Mouse (Mus musculus) neural tube, embryonic 12.5 days (tissue): ENCODE results near the gene Tufm. TPM values are rescaled to one million over a fixed set of nuclear protein-coding genes. Genes with fewer than 3 reads are reported as not detected.

ENCODE experiments used
- ATAC-seq: fragments of 200-750 bp; cut with Nextera tagmentation; 2 replicates; pipeline ENCODE4 v1.8.0; 2017; ENCODE audit warnings: low read depth, mild to moderate bottlenecking, moderate TSS enrichment, moderate library complexity; ENCODE audit not compliant: low FRiP score
- H3K27ac ChIP-seq: fragments of 300-500 bp; sonication (generic); 2 replicates; pipeline ENCODE4 v1.5.1; 2016
- H3K27me3 ChIP-seq: fragments of 300-500 bp; sonication (generic); replicated peaks from 2 replicates; pipeline ENCODE4 v1.6.1; 2016; ENCODE audit warnings: mild to moderate bottlenecking
- H3K36me3 ChIP-seq: fragments of 300-500 bp; sonication (generic); 2 replicates; pipeline ENCODE4 v1.6.1; 2016; ENCODE audit warnings: mild to moderate bottlenecking
- H3K4me1 ChIP-seq: fragments of 300-500 bp; sonication (generic); 2 replicates; pipeline ENCODE4 v1.6.1; 2016
- H3K4me2 ChIP-seq: fragments of 300-500 bp; sonication (generic); replicated peaks from 2 replicates; pipeline ENCODE4 v1.6.1; 2016; ENCODE audit warnings: mild to moderate bottlenecking
- H3K4me3 ChIP-seq: fragments of 300-500 bp; sonication (generic); 2 replicates; pipeline ENCODE4 v1.5.1; 2016
- H3K9ac ChIP-seq: fragments of 300-500 bp; sonication (generic); 2 replicates; pipeline ENCODE4 v1.6.1; 2016; ENCODE audit warnings: mild to moderate bottlenecking
- H3K9me3 ChIP-seq: fragments of 300-500 bp; sonication (generic); 2 replicates; pipeline ENCODE4 v1.6.1; 2016; ENCODE audit warnings: mild to moderate bottlenecking
- WGBS: fragments of 180-500 bp; shearing (Covaris S2); methylation state at CpG from one replicate; pipeline ENCODE4 v1.1.7; 2016; 5-methylcytosine and 5-hydroxymethylcytosine counted together
- polyA plus RNA-seq: library from polyadenylated mRNA; unstranded; fragments of >200 nt; fragmentation: Nextera tagmentation; extraction: Ambion mirVana; gene quantifications from 2 replicates; pipeline ENCODE4 v1.2.1, GENCODE M21; 2016

The Tufm gene
- polyA plus RNA-seq, 1 experiment from 2014 or later: 121 TPM

DNA sequence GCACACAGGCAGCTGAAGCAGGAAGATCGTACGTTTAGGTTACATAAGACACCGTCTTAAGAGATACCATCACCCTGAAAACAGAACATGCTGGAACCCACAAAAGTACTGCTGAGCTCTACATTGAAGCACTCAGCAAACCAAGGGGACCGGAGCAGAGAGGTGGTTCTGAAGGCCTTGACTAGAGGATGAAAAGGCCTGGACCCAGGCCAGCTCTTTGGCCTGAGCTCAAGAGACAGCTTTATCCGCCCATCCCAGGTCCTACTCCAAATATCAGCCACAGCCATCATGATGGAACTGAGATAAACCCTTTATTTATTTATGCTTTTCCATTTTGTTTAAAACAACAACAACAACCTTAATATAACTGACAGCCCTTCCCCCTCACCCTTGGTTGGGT lies 20.5 kb upstream of the Tufm start:
- Histone ChIP-seq H3K27ac (no peak overlapping the region), H3K4me2 (no peak overlapping the region), H3K9me3 (no peaks in the 10 kb centered on the region), H3K36me3 (peaks cover 56% of the 10 kb centered on the region), H3K27me3 (no peaks in the 10 kb centered on the region), H3K4me1 (no peaks in the 10 kb centered on the region), H3K9ac (no peak overlapping the region), H3K4me3 (no peak overlapping the region)
- 95% methylated on average over 5 of the region's 5 CpGs for WGBS
- no peak for ATAC-seq

DNA sequence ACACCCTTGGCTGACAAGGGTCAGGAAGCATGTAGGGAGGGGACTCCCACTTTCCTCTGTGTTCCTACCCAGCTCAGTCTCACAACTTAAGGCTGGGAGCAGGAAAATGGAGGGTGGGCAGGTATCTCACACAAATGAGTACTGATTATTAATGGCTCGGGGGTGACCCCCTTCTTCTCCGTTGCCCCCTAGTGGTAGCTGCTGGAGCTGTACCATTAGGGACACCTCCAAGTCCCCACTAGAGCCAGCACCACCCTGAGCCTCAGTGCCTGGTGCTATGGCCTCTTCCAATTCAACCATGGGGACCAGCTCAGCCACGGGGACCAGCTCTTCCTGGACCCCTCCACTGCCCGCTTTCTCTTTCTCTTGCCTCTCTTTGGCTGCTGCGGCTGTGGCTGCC lies 19.9 kb upstream of the Tufm start:
- no peaks in the 10 kb centered on the region for H3K27me3 ChIP-seq
- no peak overlapping the region for H3K27ac ChIP-seq
- no peak overlapping the region for H3K4me2 ChIP-seq
- H3K36me3 ChIP-seq: peaks cover 61% of the 10 kb centered on the region
- H3K9ac ChIP-seq: no peak overlapping the region
- no peaks in the 10 kb centered on the region for H3K9me3 ChIP-seq
- H3K4me3 ChIP-seq: no peak overlapping the region
- no peak for ATAC-seq
- H3K4me1 ChIP-seq: no peaks in the 10 kb centered on the region
- WGBS: 72% methylated on average over 5 of the region's 5 CpGs

DNA sequence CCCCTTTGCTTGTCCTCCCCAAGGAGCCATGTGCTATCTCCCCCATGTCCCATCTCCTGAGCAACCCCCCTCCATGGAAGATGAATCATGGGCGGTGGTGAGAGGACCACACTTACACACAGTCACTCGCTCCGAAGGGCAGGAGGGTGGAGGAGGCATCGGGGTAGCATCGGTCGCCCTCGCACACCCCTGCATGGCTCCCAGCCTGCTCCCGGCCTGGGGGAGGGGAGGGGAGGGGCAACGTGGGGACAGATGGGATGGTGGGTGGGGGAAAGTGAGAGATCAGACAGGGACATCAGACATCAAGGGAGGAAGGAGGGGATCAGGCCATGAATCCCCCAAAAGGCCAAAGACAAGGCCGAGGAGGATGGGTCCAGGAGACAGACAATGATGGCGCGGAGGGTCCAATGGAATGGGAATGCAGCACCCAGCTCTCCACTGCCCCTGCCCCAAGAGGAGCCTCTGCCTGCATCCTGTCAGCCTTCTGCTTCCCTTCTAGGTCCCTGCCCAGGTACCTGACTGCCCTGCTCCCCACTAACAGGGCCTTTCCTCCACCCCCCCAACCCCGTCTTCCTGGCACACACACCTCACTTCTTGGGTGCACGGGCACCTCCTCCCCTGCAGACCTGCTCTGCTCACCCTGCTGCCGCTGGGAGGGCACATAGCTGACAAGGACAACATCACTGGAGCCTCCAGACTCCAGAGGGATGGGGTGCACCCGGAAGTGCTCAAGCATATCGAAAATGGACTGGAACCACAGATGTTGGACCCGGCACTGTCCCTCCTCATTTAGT lies 19.1 kb upstream of the Tufm start:
- Histone ChIP-seq H3K36me3 (peaks cover 67% of the 10 kb centered on the region), H3K4me2 (no peak overlapping the region), H3K9ac (no peak overlapping the region), H3K27ac (no peak overlapping the region), H3K4me1 (no peaks in the 10 kb centered on the region), H3K4me3 (no peak overlapping the region), H3K27me3 (no peaks in the 10 kb centered on the region), H3K9me3 (no peaks in the 10 kb centered on the region)
- 92% methylated on average over 18 of the region's 18 CpGs for WGBS
- ATAC-seq: no peak

DNA sequence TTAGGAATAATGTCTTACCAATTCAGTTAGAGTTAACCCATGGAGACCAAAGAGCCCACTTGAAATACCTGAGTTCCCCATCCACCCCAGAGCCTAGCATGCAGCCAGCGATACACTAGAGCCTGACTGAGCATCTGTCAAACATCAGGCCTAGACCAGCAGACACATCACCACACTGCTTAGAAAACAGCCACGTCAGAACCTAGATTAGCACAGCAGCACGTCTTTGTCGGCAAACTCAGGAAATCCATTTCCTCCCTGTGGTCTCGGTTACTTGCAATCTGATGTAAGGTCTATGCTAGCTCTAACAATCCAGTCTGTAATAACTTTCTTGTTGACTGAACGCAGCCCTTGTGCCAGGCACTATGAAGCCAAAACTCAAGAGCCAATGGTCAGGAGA lies 17.1 kb upstream of the Tufm start:
- Histone ChIP-seq H3K9ac (no peak overlapping the region), H3K4me3 (no peak overlapping the region), H3K9me3 (no peaks in the 10 kb centered on the region), H3K4me1 (peaks cover 12% of the 10 kb centered on the region), H3K36me3 (peaks cover 67% of the 10 kb centered on the region), H3K27me3 (no peaks in the 10 kb centered on the region), H3K27ac (no peak overlapping the region), H3K4me2 (no peak overlapping the region)
- no peak for ATAC-seq
- 89% methylated on average over 6 of the region's 6 CpGs for WGBS

DNA sequence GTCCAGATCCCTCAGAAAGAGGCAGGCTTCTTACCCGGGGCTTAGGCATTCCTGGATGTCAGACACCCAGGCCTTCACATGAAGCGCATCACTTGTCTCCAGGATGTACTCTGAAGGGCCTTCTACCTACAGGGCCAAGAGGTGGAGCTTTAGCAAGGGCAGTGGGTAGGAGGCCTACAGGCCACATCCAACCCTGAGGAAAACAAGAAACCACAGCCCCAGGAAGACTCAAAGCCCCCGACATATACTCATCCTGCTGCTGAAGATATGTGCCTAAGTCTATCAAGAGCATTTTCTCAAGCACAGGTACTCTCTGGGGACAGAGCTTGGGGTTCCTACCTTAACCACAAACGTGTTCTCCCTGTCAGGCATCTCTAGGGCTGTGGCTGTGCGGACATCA lies 15.8 kb upstream of the Tufm start:
- ATAC-seq: no peak
- H3K27ac ChIP-seq: no peak overlapping the region
- peaks cover 65% of the 10 kb centered on the region for H3K36me3 ChIP-seq
- no peaks in the 10 kb centered on the region for H3K9me3 ChIP-seq
- H3K27me3 ChIP-seq: no peaks in the 10 kb centered on the region
- H3K4me2 ChIP-seq: no peak overlapping the region
- no peak overlapping the region for H3K9ac ChIP-seq
- H3K4me1 ChIP-seq: peaks cover 16% of the 10 kb centered on the region
- WGBS: 93% methylated on average over 5 of the region's 5 CpGs
- H3K4me3 ChIP-seq: no peak overlapping the region

DNA sequence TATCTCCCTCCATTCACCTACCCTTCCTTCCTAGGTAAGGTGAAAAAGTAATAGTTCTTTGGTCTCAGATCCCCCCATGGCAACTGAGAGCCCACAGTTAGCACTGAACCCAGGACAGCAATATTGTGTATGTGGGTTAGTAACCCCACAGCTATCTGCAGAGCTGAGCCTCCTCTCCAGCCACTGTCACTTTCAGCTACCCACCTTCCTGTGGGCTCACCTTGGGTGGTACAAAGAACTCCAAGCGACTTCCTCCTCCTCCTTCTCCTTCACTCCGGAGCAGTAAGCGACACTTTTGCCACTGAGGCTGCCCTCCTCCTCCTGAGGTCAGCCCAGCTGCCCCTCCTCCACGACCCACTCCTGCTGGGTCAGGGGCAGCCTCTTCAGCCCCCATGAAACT lies 15.3 kb upstream of the Tufm start:
- 94% methylated on average over 4 of the region's 4 CpGs for WGBS
- Histone ChIP-seq H3K4me2 (no peak overlapping the region), H3K36me3 (peaks cover 60% of the 10 kb centered on the region), H3K27me3 (no peaks in the 10 kb centered on the region), H3K9ac (no peak overlapping the region), H3K4me1 (peaks cover 16% of the 10 kb centered on the region), H3K4me3 (no peak overlapping the region), H3K27ac (no peak overlapping the region), H3K9me3 (no peaks in the 10 kb centered on the region)
- ATAC-seq: no peak

DNA sequence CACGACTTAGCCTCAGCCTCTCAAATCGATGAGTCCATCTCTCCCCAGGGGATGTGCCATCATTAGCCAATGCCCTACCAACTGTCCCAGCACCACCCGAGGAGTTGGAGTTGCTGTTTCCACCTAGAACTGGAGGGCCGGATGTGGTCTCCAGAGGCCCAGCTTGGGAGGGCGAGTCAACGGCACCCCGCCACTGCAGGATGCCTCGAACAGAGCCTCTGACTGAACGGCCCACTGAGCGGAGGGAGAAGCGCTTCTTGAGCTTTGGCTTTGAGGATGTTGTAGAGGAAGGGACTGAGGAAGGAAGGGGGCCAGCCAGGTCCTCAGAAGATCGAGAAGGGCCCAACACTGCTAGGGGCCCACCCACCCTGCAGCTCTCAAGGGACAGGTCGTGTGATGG lies 14.9 kb upstream of the Tufm start:
- Histone ChIP-seq H3K27me3 (no peaks in the 10 kb centered on the region), H3K36me3 (peaks cover 56% of the 10 kb centered on the region), H3K9me3 (no peaks in the 10 kb centered on the region), H3K4me2 (no peak overlapping the region), H3K4me1 (peaks cover 16% of the 10 kb centered on the region), H3K27ac (no peak overlapping the region), H3K4me3 (no peak overlapping the region), H3K9ac (no peak overlapping the region)
- 89% methylated on average over 13 of the region's 13 CpGs for WGBS
- ATAC-seq: no peak

DNA sequence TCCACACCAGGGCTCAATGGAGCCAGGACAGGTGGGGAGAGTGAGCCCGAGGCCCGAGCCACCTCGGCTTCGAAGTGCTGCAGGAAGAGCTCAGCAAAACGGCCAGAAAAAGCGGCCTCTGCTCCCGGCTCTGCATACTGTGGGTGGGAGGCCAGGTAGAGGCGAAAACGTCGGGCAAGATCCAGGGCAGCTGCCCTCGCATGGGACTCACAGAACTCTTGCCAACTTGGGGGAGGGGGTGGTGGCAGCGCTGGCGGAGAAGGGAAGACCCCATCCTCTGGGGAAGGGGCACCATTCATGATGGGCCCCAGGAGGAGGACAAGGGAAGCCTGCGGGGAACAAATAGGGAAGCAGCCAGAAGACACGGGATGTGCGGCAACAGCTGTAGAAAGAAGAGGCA lies 14.4 kb upstream of the Tufm start:
- ATAC-seq: no peak
- Histone ChIP-seq H3K4me2 (no peak overlapping the region), H3K36me3 (peaks cover 52% of the 10 kb centered on the region), H3K27ac (no peak overlapping the region), H3K9ac (no peak overlapping the region), H3K27me3 (no peaks in the 10 kb centered on the region), H3K4me1 (peaks cover 16% of the 10 kb centered on the region), H3K9me3 (no peaks in the 10 kb centered on the region), H3K4me3 (no peak overlapping the region)
- 92% methylated on average over 16 of the region's 16 CpGs for WGBS

DNA sequence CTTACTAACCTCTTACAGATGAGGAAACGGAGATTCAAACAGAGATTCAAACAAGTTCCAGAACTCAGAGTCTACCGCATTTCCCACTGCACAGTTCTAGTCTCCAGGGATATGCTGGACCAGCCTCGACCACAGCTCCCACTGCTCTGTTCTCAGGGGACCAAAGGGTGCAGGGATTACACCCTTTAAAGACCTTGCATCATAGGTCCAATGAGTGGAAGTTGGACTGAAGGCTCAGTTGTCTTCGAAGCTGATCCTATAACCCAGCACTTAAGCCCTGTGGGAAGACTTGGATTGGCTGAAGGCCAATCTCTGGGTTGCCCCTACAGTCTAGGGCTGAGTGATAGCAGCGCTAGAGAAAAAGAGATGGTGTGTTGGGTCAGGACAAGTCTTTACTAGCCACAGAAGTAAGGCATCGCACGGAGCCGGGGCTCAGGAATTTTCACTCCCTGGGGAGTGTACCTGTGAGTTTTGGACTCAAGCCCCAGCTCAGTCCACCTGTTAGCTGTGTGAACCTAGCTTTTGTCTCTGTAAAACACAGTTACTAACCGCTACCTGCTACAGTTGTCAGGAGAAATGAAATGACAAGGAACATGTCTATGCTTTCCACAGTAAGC lies 13.6 kb upstream of the Tufm start:
- Histone ChIP-seq H3K27ac (no peak overlapping the region), H3K9me3 (no peaks in the 10 kb centered on the region), H3K27me3 (no peaks in the 10 kb centered on the region), H3K36me3 (peaks cover 43% of the 10 kb centered on the region), H3K4me3 (peak overlapping the region; percentile 95), H3K9ac (peak overlapping the region; percentile 94), H3K4me2 (peak overlapping the region; percentile 98), H3K4me1 (peaks cover 16% of the 10 kb centered on the region)
- ATAC-seq: no peak
- 90% methylated on average over 9 of the region's 9 CpGs for WGBS

DNA sequence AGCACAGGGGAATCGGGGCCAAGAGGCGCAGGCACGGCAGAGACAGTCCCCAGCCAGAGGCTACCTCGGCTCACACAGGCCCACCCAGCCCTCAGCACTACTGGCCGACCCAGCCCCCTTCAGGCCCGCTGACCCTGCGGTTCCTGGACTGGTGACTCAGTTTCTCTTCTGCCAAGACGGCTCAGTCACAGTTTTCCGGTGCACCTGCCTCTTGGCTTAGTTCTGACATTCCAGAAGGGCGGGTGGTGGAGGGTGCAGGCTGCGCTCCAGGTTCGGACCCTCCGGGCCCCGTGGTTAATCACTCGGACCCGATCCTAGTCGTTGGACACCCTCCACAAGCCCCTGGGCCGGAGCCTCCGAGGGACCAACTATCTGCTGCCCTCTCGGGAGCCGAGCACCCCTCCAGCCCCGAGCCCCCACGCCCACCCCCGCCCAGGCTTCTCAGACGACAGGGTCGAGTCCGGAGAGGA lies 12.6 kb upstream of the Tufm start:
- no peaks in the 10 kb centered on the region for H3K9me3 ChIP-seq

DNA sequence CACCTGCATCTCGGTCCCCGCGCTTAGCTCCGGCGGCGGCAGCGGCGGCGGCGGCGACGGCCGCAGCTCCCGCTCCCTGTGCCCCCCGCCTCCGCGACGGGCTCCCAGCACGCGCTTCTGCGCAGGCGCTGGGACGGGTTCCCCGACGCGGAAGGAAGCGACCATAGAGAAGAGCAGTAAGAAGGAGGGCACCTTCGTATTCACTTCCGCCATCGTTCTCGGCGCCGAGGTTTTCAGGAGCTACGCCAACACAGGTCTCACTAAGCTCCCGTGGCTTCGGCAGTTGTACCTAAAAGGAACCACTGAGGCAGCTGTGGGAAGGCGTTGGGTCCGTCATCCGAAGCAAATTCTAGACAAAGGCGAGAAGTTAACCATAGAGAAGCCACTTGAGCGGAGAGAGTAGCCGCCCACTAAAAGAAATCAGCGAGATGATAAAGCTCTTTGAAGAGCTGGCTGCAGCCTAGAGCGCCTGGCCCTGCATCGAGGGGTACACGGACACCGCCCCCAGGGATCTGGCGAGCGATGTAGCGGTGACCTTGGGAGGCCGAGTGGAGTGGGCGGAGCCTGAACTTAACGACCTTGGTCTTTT lies 12.1 kb upstream of the Tufm start, which contains the start of gene Sh2b1:
TSS of gene Sh2b1 (minus strand) at position 432 of the 589 bp plus-strand sequence.
- ATAC-seq: peak; percentile 93
- Histone ChIP-seq H3K36me3 (peaks cover 28% of the 10 kb centered on the region), H3K9me3 (no peaks in the 10 kb centered on the region), H3K4me3 (peak within 1 kb of the TSS; percentile 95), H3K4me2 (peak within 1 kb of the TSS; percentile 98), H3K9ac (peak within 1 kb of the TSS; percentile 94), H3K27ac (peak within 1 kb of the TSS; percentile 90), H3K27me3 (no peaks in the 10 kb centered on the region), H3K4me1 (peaks cover 16% of the 10 kb centered on the region)
- under 1% methylated on average over 53 of the region's 53 CpGs for WGBS

More for the DNA sequence above, 12.6 kb upstream of the Tufm start:
- WGBS: 2% methylated on average over 27 of the region's 27 CpGs
- Histone ChIP-seq H3K27ac (no peak overlapping the region), H3K36me3 (peaks cover 33% of the 10 kb centered on the region), H3K4me2 (peak overlapping the region; percentile 98), H3K27me3 (no peaks in the 10 kb centered on the region), H3K4me3 (peak overlapping the region; percentile 95), H3K4me1 (peaks cover 16% of the 10 kb centered on the region), H3K9ac (peak overlapping the region; percentile 94)
- peak; percentile 57 for ATAC-seq

DNA sequence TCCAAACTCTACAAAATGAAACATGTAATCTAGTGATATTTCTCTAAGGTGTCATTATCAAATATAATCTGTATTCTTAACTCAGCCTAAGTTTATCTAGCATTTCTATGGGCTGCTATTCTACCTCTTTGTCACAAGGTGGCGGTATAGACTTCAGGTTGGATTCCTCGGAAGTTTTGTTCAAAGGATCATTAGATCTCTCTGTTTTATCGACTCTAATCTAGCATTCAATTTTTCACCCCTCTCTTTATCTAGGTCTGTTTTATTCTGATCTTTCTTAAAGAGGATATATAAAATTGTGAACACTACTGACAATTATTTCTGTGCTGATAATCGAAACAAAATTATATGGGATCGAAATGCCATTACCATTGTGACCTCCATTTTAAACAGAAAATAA lies 5.5 kb upstream of the Tufm start:
- H3K4me3 ChIP-seq: no peak overlapping the region
- no peak for ATAC-seq
- no peak overlapping the region for H3K27ac ChIP-seq
- no peak overlapping the region for H3K4me2 ChIP-seq
- 22% methylated on average over 5 of the region's 5 CpGs for WGBS
- H3K36me3 ChIP-seq: no peaks in the 10 kb centered on the region
- no peak overlapping the region for H3K9ac ChIP-seq
- H3K27me3 ChIP-seq: no peaks in the 10 kb centered on the region
- H3K9me3 ChIP-seq: no peaks in the 10 kb centered on the region
- 0 out of 2 replicates have a peak, but pooled peaks cover 2% of the 10 kb centered on the region for H3K4me1 ChIP-seq
